Mouse (Mus musculus) ES-E14 (cell line): ENCODE data around the gene Slc9b1. TPM values are rescaled to one million over a fixed set of nuclear protein-coding genes. Genes with fewer than 3 reads are reported as not detected.

ENCODE experiments used
- DNase-seq: peaks from one replicate; pipeline ENCODE4 v3.0.0-alpha.2; 2013; ENCODE audit warnings: low read depth, low spot score
- H3K27ac ChIP-seq: 2 replicates; pipeline ENCODE4 v1.5.1; 2012; ENCODE audit warnings: low read depth, mild to moderate bottlenecking, low read length, moderate library complexity, mixed read lengths; ENCODE audit not compliant: poor library complexity, insufficient read depth, severe bottlenecking
- H3K36me3 ChIP-seq: 2 replicates; pipeline ENCODE4 v1.6.1; 2012; ENCODE audit warnings: mild to moderate bottlenecking, low read length, moderate library complexity, mixed read lengths; ENCODE audit not compliant: control insufficient read depth, poor library complexity, insufficient read depth, severe bottlenecking
- H3K4me1 ChIP-seq, 2 experiments: fragments of 150-350 bp in 1 of 2; sonication (generic) in 1 of 2; 2 replicates each; pipeline ENCODE4 v1.6.1; 2012; ENCODE audit warnings: low read length in 2 of 2, mild to moderate bottlenecking in 1 of 2, mixed read lengths in 1 of 2; ENCODE audit not compliant: control insufficient read depth in 2 of 2, insufficient read depth in 2 of 2, poor library complexity in 1 of 2
- H3K4me3 ChIP-seq, 2 experiments: fragments of 150-350 bp in 1 of 2; sonication (generic) in 1 of 2; 2 replicates each; pipeline ENCODE4 v1.5.1; 2012; ENCODE audit warnings: low read length in 2 of 2, low read depth in 1 of 2, mild to moderate bottlenecking in 1 of 2, mixed read lengths in 1 of 2; ENCODE audit not compliant: insufficient read depth in 1 of 2, poor library complexity in 1 of 2, severe bottlenecking in 1 of 2
- H3K9ac ChIP-seq: 2 replicates; pipeline ENCODE4 v1.6.1; 2012; ENCODE audit warnings: low read depth, mild to moderate bottlenecking, low read length, mixed read lengths; ENCODE audit not compliant: poor library complexity, insufficient read depth, severe bottlenecking
- H3K9me3 ChIP-seq: fragments of 150-350 bp; sonication (generic); 2 replicates; pipeline ENCODE4 v1.6.1; 2012; ENCODE audit warnings: low read depth, mild to moderate bottlenecking, low read length; ENCODE audit not compliant: control insufficient read depth, insufficient read depth
- CHD2 ChIP-seq: IDR thresholded peaks from 2 replicates; pipeline ENCODE4 v1.6.1; 2014; ENCODE audit warnings: mild to moderate bottlenecking, low read depth, low read length, inconsistent platforms
- HCFC1 ChIP-seq: IDR thresholded peaks from 2 replicates; pipeline ENCODE4 v1.6.1; 2012; ENCODE audit warnings: low read length, inconsistent platforms, borderline replicate concordance; ENCODE audit not compliant: insufficient read depth
- MAFK ChIP-seq: IDR thresholded peaks from 2 replicates; pipeline ENCODE4 v1.6.1; 2014; ENCODE audit warnings: mild to moderate bottlenecking, low read depth, low read length, inconsistent platforms; ENCODE audit not compliant: insufficient read depth
- ZC3H11A ChIP-seq: IDR thresholded peaks from 2 replicates; pipeline ENCODE4 v1.6.1; 2012; ENCODE audit warnings: low read depth, mild to moderate bottlenecking, inconsistent platforms, low read length, borderline replicate concordance
- ZNF384 ChIP-seq: IDR thresholded peaks from 2 replicates; pipeline ENCODE4 v1.6.1; 2012; ENCODE audit warnings: low read depth, low read length, inconsistent platforms
- in situ Hi-C, 2 experiments: fragments of 600-800 bp; cut with MboI; formaldehyde crosslinking; loops; one replicate each; pipeline ENCODE4 v1.15.1; 2025; ENCODE audit warnings: low sequenced_read_pairs in 2 of 2, inconsistent platforms in 1 of 2; ENCODE audit not compliant: unreplicated experiment in 2 of 2
- total RNA-seq: library from RNA; depleted of rRNA; stranded (reverse); fragments of 300-350 nt; gene quantifications from 2 replicates; pipeline ENCODE4 v1.2.3, GENCODE M21; 2012

Gene Slc9b1
- total RNA-seq, 1 experiment: 30.1 TPM

GRCm38 (mm10) chr3:135407351-135407750 lies 59.5 kb downstream of the Slc9b1 start:
- no peak for TF ChIP-seq ZC3H11A
- TF ChIP-seq ZNF384: no peak
- TF ChIP-seq MAFK: no peak
- no peak for TF ChIP-seq HCFC1
- TF ChIP-seq CHD2: no peak
- Histone ChIP-seq H3K4me1 (peaks cover 9% of the 10 kb centered on the region in 2 experiments; a peak in 3 of 4 replicates), H3K4me3 (no peak overlapping the region), H3K27ac (no peak overlapping the region), H3K9me3 (no peaks in the 10 kb centered on the region), H3K36me3 (peaks cover 2% of the 10 kb centered on the region; the same call in 1 of the 2 replicates), H3K9ac (no peak overlapping the region)
- no peak for DNase-seq
- in situ Hi-C loops: loop anchor here (10.0 kb wide), 1 partner anchor 327 kb away; no protein-coding TSS in a partner anchor

- peaks cover 2 to 4% of the 10 kb centered on the region in 2 experiments; a peak in 2 of 4 replicates for H3K4me1 ChIP-seq
- no peaks in the 10 kb centered on the region for H3K9me3 ChIP-seq
- no peak overlapping the region for H3K27ac ChIP-seq
- in situ Hi-C loops: loop anchor here (10.0 kb wide), 1 partner anchor 326 kb away; no protein-coding TSS in a partner anchor
- peaks cover 2% of the 10 kb centered on the region; the same call in 1 of the 2 replicates for H3K36me3 ChIP-seq
- DNase-seq: no peak
- H3K4me3 ChIP-seq: no peak overlapping the region
- no peak overlapping the region for H3K9ac ChIP-seq
- TF ChIP-seq HCFC1: no peak
- 0 out of 2 replicates have a peak, but pooled peaks have one; percentile 15 for TF ChIP-seq ZC3H11A
- no peak for TF ChIP-seq CHD2
- no peak for TF ChIP-seq ZNF384
- TF ChIP-seq MAFK: no peak
Measured at GRCm38 (mm10) chr3:135409219-135409618, 61.4 kb downstream of the Slc9b1 start.

- Histone ChIP-seq H3K36me3 (peaks cover 2% of the 10 kb centered on the region; the same call in 1 of the 2 replicates), H3K4me1 (peaks cover 2 to 4% of the 10 kb centered on the region in 2 experiments; a peak in 2 of 4 replicates), H3K9me3 (no peaks in the 10 kb centered on the region), H3K4me3 (peak overlapping the region; percentile 5 to 29; a peak in 3 of 4 replicates), H3K9ac (no peak overlapping the region), H3K27ac (no peak overlapping the region)
- TF ChIP-seq CHD2: no peak
- TF ChIP-seq ZNF384: no peak
- no peak for TF ChIP-seq ZC3H11A
- no peak for TF ChIP-seq MAFK
- no peak for TF ChIP-seq HCFC1
- in situ Hi-C loops: no loop called here
- no peak for DNase-seq
Measured at GRCm38 (mm10) chr3:135411056-135411455, 63.2 kb downstream of the Slc9b1 start.

GRCm38 (mm10) chr3:135411824-135412223 lies 64.0 kb downstream of the Slc9b1 start:
- H3K36me3 ChIP-seq: peaks cover 2% of the 10 kb centered on the region; the same call in 1 of the 2 replicates
- DNase-seq: no peak
- H3K9ac ChIP-seq: no peak overlapping the region
- H3K27ac ChIP-seq: no peak overlapping the region
- no peaks in the 10 kb centered on the region for H3K9me3 ChIP-seq
- H3K4me3 ChIP-seq: no peak overlapping the region
- no peak for TF ChIP-seq ZNF384
- no peak for TF ChIP-seq MAFK
- no peak for TF ChIP-seq ZC3H11A
- TF ChIP-seq HCFC1: no peak
- TF ChIP-seq CHD2: no peak
- in situ Hi-C loops: no loop called here
- H3K4me1 ChIP-seq: peaks cover 2 to 4% of the 10 kb centered on the region in 2 experiments; a peak in 2 of 4 replicates
